Mouse (Mus musculus): ENCODE measurements around the gene Slc37a1. TPM values are rescaled to one million over a fixed set of nuclear protein-coding genes. Genes with fewer than 3 reads are reported as not detected.
A peak's percentile ranks its signal among the peaks of the same experiment; 100 is the strongest.

Gene Slc37a1
- polyA plus RNA-seq, 1 experiment from 2014 or later = 13.2 TPM

GRCm38 (mm10) chr17:31384968-31385627, 98.5 kb downstream of the Slc37a1 start:
- H3K4me1 ChIP-seq (replicated peaks) = peaks cover 50% of the 10 kb centered on the region
- 0 out of 2 replicates have a peak, but pooled peaks cover 3% of the 10 kb centered on the region for H3K27me3 ChIP-seq
- ATAC-seq (ENCODE audit: low FRiP score) = peak; percentile 12
- peak overlapping the region; percentile 84 for H3K27ac ChIP-seq
- 11% methylated on average over 8 of the region's 8 CpGs for WGBS
- peak overlapping the region; percentile 88; the same call in 1 of the 2 replicates for H3K9ac ChIP-seq
- H3K36me3 ChIP-seq = no peaks in the 10 kb centered on the region
- peak overlapping the region; percentile 84; the same call in 1 of the 2 replicates for H3K4me3 ChIP-seq
- no peaks in the 10 kb centered on the region for H3K9me3 ChIP-seq
- H3K4me2 ChIP-seq = peak overlapping the region; percentile 82

GRCm38 (mm10) chr17:31385671-31386665, 99.4 kb downstream of the Slc37a1 start, which contains the start of gene Pde9a:
Gene Pde9a (plus strand): TSS chr17:31386210.
- WGBS = under 1% methylated on average over 43 of the region's 56 CpGs
- Histone ChIP-seq H3K4me1 (replicated peaks) (peaks cover 56% of the 10 kb centered on the region), H3K9me3 (no peaks in the 10 kb centered on the region), H3K27me3 (no peaks in the 10 kb centered on the region), H3K36me3 (no peaks in the 10 kb centered on the region), H3K4me2 (peak within 1 kb of the TSS; percentile 82), H3K9ac (peak within 1 kb of the TSS; percentile 88), H3K27ac (peak within 1 kb of the TSS; percentile 84), H3K4me3 (peak within 1 kb of the TSS; percentile 84)
- ATAC-seq (ENCODE audit: low FRiP score) = peak; percentile 88

GRCm38 (mm10) chr17:31386766-31387275, 100.2 kb downstream of the Slc37a1 start:
- H3K27ac ChIP-seq = peak overlapping the region; percentile 84
- no peaks in the 10 kb centered on the region for H3K9me3 ChIP-seq
- peak overlapping the region; percentile 82 for H3K4me2 ChIP-seq
- H3K36me3 ChIP-seq = no peaks in the 10 kb centered on the region
- peak overlapping the region; percentile 84 for H3K4me3 ChIP-seq
- peak overlapping the region; percentile 88 for H3K9ac ChIP-seq
- H3K27me3 ChIP-seq = no peaks in the 10 kb centered on the region
- ATAC-seq (ENCODE audit: low FRiP score) = no peak
- WGBS = 9% methylated on average over 7 of the region's 7 CpGs
- peaks cover 60% of the 10 kb centered on the region for H3K4me1 ChIP-seq (replicated peaks)

GRCm38 (mm10) chr17:31389432-31390050, 102.9 kb downstream of the Slc37a1 start:
- Histone ChIP-seq H3K27ac (peak overlapping the region; percentile 26; the same call in 1 of the 2 replicates), H3K9me3 (no peaks in the 10 kb centered on the region), H3K4me1 (replicated peaks) (peaks cover 69% of the 10 kb centered on the region), H3K36me3 (no peaks in the 10 kb centered on the region), H3K4me2 (peak overlapping the region; percentile 82), H3K4me3 (no peak overlapping the region), H3K9ac (peak overlapping the region; percentile 88; the same call in 1 of the 2 replicates), H3K27me3 (no peaks in the 10 kb centered on the region)
- 86% methylated on average over 3 of the region's 3 CpGs for WGBS
- ATAC-seq (ENCODE audit: low FRiP score) = no peak

- Histone ChIP-seq H3K4me2 (no peak overlapping the region), H3K4me1 (replicated peaks) (peaks cover 57% of the 10 kb centered on the region), H3K9me3 (no peaks in the 10 kb centered on the region), H3K36me3 (no peaks in the 10 kb centered on the region), H3K4me3 (no peak overlapping the region), H3K9ac (no peak overlapping the region), H3K27me3 (no peaks in the 10 kb centered on the region), H3K27ac (no peak overlapping the region)
- 77% methylated on average over 3 of the region's 3 CpGs for WGBS
- ATAC-seq (ENCODE audit: low FRiP score) = no peak
Measured at GRCm38 (mm10) chr17:31391462-31391861, 104.9 kb downstream of the Slc37a1 start.

GRCm38 (mm10) chr17:31392041-31392440, 105.4 kb downstream of the Slc37a1 start:
- no peak overlapping the region for H3K4me2 ChIP-seq
- ATAC-seq (ENCODE audit: low FRiP score) = no peak
- no peaks in the 10 kb centered on the region for H3K27me3 ChIP-seq
- H3K36me3 ChIP-seq = no peaks in the 10 kb centered on the region
- no peak overlapping the region for H3K4me3 ChIP-seq
- H3K4me1 ChIP-seq (replicated peaks) = peaks cover 51% of the 10 kb centered on the region
- H3K9me3 ChIP-seq = no peaks in the 10 kb centered on the region
- WGBS = 93% methylated on average over 5 of the region's 5 CpGs
- no peak overlapping the region for H3K9ac ChIP-seq
- no peak overlapping the region for H3K27ac ChIP-seq

- WGBS = 80% methylated on average over 2 of the region's 2 CpGs
- H3K36me3 ChIP-seq = no peaks in the 10 kb centered on the region
- peaks cover 34% of the 10 kb centered on the region for H3K4me1 ChIP-seq (replicated peaks)
- no peak for ATAC-seq (ENCODE audit: low FRiP score)
- no peaks in the 10 kb centered on the region for H3K27me3 ChIP-seq
- no peak overlapping the region for H3K4me2 ChIP-seq
- H3K9ac ChIP-seq = no peak overlapping the region
- no peaks in the 10 kb centered on the region for H3K9me3 ChIP-seq
- H3K4me3 ChIP-seq = no peak overlapping the region
- H3K27ac ChIP-seq = no peak overlapping the region
Measured at GRCm38 (mm10) chr17:31393811-31394210, 107.2 kb downstream of the Slc37a1 start.

- Histone ChIP-seq H3K4me3 (no peak overlapping the region), H3K36me3 (peaks cover 14% of the 10 kb centered on the region), H3K9ac (no peak overlapping the region), H3K27ac (no peak overlapping the region), H3K4me1 (replicated peaks) (peaks cover 28% of the 10 kb centered on the region), H3K4me2 (no peak overlapping the region), H3K9me3 (no peaks in the 10 kb centered on the region), H3K27me3 (no peaks in the 10 kb centered on the region)
- WGBS = 87% methylated on average over 6 of the region's 6 CpGs
- no peak for ATAC-seq (ENCODE audit: low FRiP score)
Measured at GRCm38 (mm10) chr17:31400294-31400693, 113.7 kb downstream of the Slc37a1 start.

Other genes with a start within 250 kb of the Slc37a1 start
- 19.3 and 21.5 TPM in 2 replicates for gene Abcg1, start 229.1 kb upstream of the Slc37a1 start, polyA plus RNA-seq (2015; fragmentation: Nextera tagmentation; extraction: Ambion mirVana)
- gene Tff3, start 157.1 kb upstream of the Slc37a1 start, polyA plus RNA-seq (2015; fragmentation: Nextera tagmentation; extraction: Ambion mirVana) = 3.5 and 3.9 TPM in 2 replicates
- gene Tff2, start 142.5 kb upstream of the Slc37a1 start, polyA plus RNA-seq (2015; fragmentation: Nextera tagmentation; extraction: Ambion mirVana) = not detected in 2 replicates
- gene Tff1, start 121.5 kb upstream of the Slc37a1 start, polyA plus RNA-seq (2015; fragmentation: Nextera tagmentation; extraction: Ambion mirVana) = not detected in 2 replicates
- 0.08 TPM in 1 of 2 replicates, not detected in the other for gene Tmprss3, start 87.8 kb upstream of the Slc37a1 start, polyA plus RNA-seq (2015; fragmentation: Nextera tagmentation; extraction: Ambion mirVana)
- 0.30 and 0.38 TPM in 2 replicates for gene Ubash3a, start 78.9 kb upstream of the Slc37a1 start, polyA plus RNA-seq (2015; fragmentation: Nextera tagmentation; extraction: Ambion mirVana)
- 5.4 and 9.0 TPM in 2 replicates for gene Rsph1, start 9.4 kb upstream of the Slc37a1 start, polyA plus RNA-seq (2015; fragmentation: Nextera tagmentation; extraction: Ambion mirVana)
- gene Pde9a, start 99.4 kb downstream of the Slc37a1 start, polyA plus RNA-seq (2015; fragmentation: Nextera tagmentation; extraction: Ambion mirVana) = 36.7 and 37.8 TPM in 2 replicates
- gene Wdr4, start 233.2 kb downstream of the Slc37a1 start, polyA plus RNA-seq (2015; fragmentation: Nextera tagmentation; extraction: Ambion mirVana) = 33.2 and 38.5 TPM in 2 replicates
- 399 and 414 TPM in 2 replicates for gene Ndufv3, start 233.3 kb downstream of the Slc37a1 start, polyA plus RNA-seq (2015; fragmentation: Nextera tagmentation; extraction: Ambion mirVana)